Mouse (Mus musculus) left cerebral cortex, adult 2 months (tissue): ENCODE measurements at regions not wholly inside any gene's neighbourhood (a gene's known extent, or its start where the extent isn't known, plus 50 kb on each side); places are given as distances from the start of the nearest gene placed in this dataset.
A peak's percentile ranks its signal among the peaks of the same experiment; 100 is the strongest.

ENCODE experiments used
- DNase-seq, 2 experiments: peaks; one replicate each; pipeline ENCODE4 v3.0.0; 2021 to 2022; ENCODE audit warnings: low spot score in 2 of 2, mixed read lengths in 1 of 2; ENCODE audit errors: extremely low spot score in 1 of 2
- H3K27ac ChIP-seq: fragments of 200-600 bp; 2 replicates; pipeline ENCODE4 v1.8.1; 2022
- H3K4me3 ChIP-seq: fragments of 200-600 bp; 2 replicates; pipeline ENCODE4 v1.8.1; 2022
- CTCF ChIP-seq: fragments of 200-600 bp; IDR thresholded peaks from 2 replicates; pipeline ENCODE4 v1.8.1; 2022; ENCODE audit warnings: antibody characterized with exemption, mild to moderate bottlenecking, moderate library complexity
- intact Hi-C: fragments of 180-260 bp; cut with DNase I; formaldehyde crosslinking; loops from one replicate; pipeline ENCODE4 v1.15.1; 2025

- no peak for DNase-seq
- no peak overlapping the region for H3K4me3 ChIP-seq
- intact Hi-C loops, result no loop called here
- TF ChIP-seq CTCF, result peak; percentile 35
- H3K27ac ChIP-seq, result no peak overlapping the region
These were observed 312.8 kb upstream of the Thrb start for GRCm38 (mm10) chr14:17347286-17347685.

GRCm38 (mm10) chr14:17352324-17353037, 307.6 kb upstream of the Thrb start:
- no peak overlapping the region for H3K27ac ChIP-seq
- no peak overlapping the region for H3K4me3 ChIP-seq
- TF ChIP-seq CTCF, result no peak
- DNase-seq, result no peak
- intact Hi-C loops, result loop anchor here (10.0 kb wide), 1 partner anchor 918 kb away; no protein-coding TSS in a partner anchor

GRCm38 (mm10) chr14:17361910-17362309, 298.2 kb upstream of the Thrb start:
- intact Hi-C loops, result no loop called here
- no peak for DNase-seq
- H3K4me3 ChIP-seq, result no peak overlapping the region
- H3K27ac ChIP-seq, result no peak overlapping the region
- TF ChIP-seq CTCF, result no peak

GRCm38 (mm10) chr14:17402751-17403479, 257.1 kb upstream of the Thrb start:
- TF ChIP-seq CTCF, result peak; percentile 83
- Histone ChIP-seq H3K4me3 (no peak overlapping the region), H3K27ac (no peak overlapping the region)
- intact Hi-C loops, result loop anchor here (1.0 to 10.0 kb wide), 7 partner anchors 256 to 966 kb away; no protein-coding TSS in a partner anchor
- DNase-seq, result peak; percentile 50 to 51

GRCm38 (mm10) chr14:17405551-17406336, 254.3 kb upstream of the Thrb start:
- Histone ChIP-seq H3K4me3 (no peak overlapping the region), H3K27ac (no peak overlapping the region)
- peak; percentile 67 for TF ChIP-seq CTCF
- DNase-seq, result peak in 1 of 2 experiments; percentile 49
- intact Hi-C loops, result loop anchor here (5.0 to 10.0 kb wide), 3 partner anchors 107 to 319 kb away; no protein-coding TSS in a partner anchor

GRCm38 (mm10) chr14:17406879-17407278, 253.2 kb upstream of the Thrb start:
- no peak for DNase-seq
- TF ChIP-seq CTCF, result no peak
- H3K27ac ChIP-seq, result no peak overlapping the region
- no peak overlapping the region for H3K4me3 ChIP-seq
- intact Hi-C loops, result loop anchor here (5.0 to 10.0 kb wide), 3 partner anchors 105 to 318 kb away; no protein-coding TSS in a partner anchor

GRCm38 (mm10) chr14:17408343-17408742, 251.7 kb upstream of the Thrb start:
- DNase-seq, result no peak
- intact Hi-C loops, result loop anchor here (2.0 to 10.0 kb wide), 4 partner anchors 24 to 316 kb away; no protein-coding TSS in a partner anchor
- Histone ChIP-seq H3K27ac (peak overlapping the region; percentile 16), H3K4me3 (no peak overlapping the region)
- TF ChIP-seq CTCF, result no peak

- peak overlapping the region; percentile 16 for H3K27ac ChIP-seq
- intact Hi-C loops, result loop anchor here (2.0 to 10.0 kb wide), 4 partner anchors 24 to 316 kb away; no protein-coding TSS in a partner anchor
- no peak for DNase-seq
- H3K4me3 ChIP-seq, result no peak overlapping the region
- no peak for TF ChIP-seq CTCF
These were observed 251.2 kb upstream of the Thrb start for GRCm38 (mm10) chr14:17408813-17409212.

GRCm38 (mm10) chr14:17409497-17409896, 250.6 kb upstream of the Thrb start:
- TF ChIP-seq CTCF, result no peak
- Histone ChIP-seq H3K4me3 (no peak overlapping the region), H3K27ac (no peak overlapping the region)
- no peak for DNase-seq
- intact Hi-C loops, result loop anchor here (2.0 to 10.0 kb wide), 4 partner anchors 23 to 315 kb away; no protein-coding TSS in a partner anchor

GRCm38 (mm10) chr14:17410752-17411151, 249.3 kb upstream of the Thrb start:
- intact Hi-C loops, result no loop called here
- H3K4me3 ChIP-seq, result no peak overlapping the region
- no peak overlapping the region for H3K27ac ChIP-seq
- no peak for TF ChIP-seq CTCF
- DNase-seq, result no peak

GRCm38 (mm10) chr14:17411299-17411698, 248.8 kb upstream of the Thrb start:
- intact Hi-C loops, result no loop called here
- no peak for DNase-seq
- H3K27ac ChIP-seq, result no peak overlapping the region
- no peak overlapping the region for H3K4me3 ChIP-seq
- no peak for TF ChIP-seq CTCF
